Mouse (Mus musculus) brain, embryonic 14.5 days (tissue): ENCODE measurements around the gene Immp2l.

Source experiments
- CTCF ChIP-seq: fragments of 200-500 bp; IDR thresholded peaks from 2 replicates; pipeline ENCODE4 v1.5.1; 2012; ENCODE audit warnings: inconsistent platforms, mild to moderate bottlenecking, moderate library complexity, borderline replicate concordance; ENCODE audit not compliant: insufficient read depth, insufficient read length; ENCODE audit errors: extremely low read depth
- POLR2A ChIP-seq: fragments of 200-500 bp; IDR thresholded peaks from 2 replicates; pipeline ENCODE4 v1.6.1; 2012; ENCODE audit warnings: mild to moderate bottlenecking, inconsistent platforms, borderline replicate concordance; ENCODE audit not compliant: poor library complexity, insufficient read depth, insufficient read length, severe bottlenecking; ENCODE audit errors: extremely low read depth

DNA sequence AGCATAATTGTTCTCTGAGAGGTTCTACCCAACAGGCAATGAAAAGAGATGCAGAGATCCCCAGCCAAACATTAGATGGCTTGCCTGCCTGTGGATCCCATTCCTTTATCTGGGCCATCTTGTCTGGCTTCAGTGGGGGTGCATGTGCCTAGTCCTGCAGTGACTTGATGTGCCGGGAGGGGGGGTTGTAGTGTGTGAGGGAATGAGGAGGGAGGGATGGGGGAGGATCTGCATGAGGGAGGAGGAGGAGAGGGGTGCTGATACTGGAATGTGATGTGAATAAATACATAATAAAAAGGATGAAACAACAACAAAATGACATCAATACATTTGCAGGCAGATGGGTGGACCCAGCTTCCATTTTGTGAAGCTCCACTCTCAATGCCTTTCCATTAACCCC, 658.3 kb downstream of the Immp2l start:
- TF ChIP-seq POLR2A: no peak
- TF ChIP-seq CTCF: 0 out of 2 replicates have a peak, but pooled peaks have one; percentile 0
